Mouse (Mus musculus): Measurements from ENCODE around the gene Hist1h2ah.

- no peak for TF ChIP-seq POLR2A (IDR thresholded peaks at IDR 0.05; ENCODE audit: extremely low read depth, insufficient read depth, low read length)
- no peak for TF ChIP-seq CTCF (IDR thresholded peaks at IDR 0.05; ENCODE audit: low read depth, low read length)
Measured at GRCm38 (mm10) chr13:22005605-22006333, 29.6 kb downstream of the Hist1h2ah start.
